Mouse (Mus musculus): ENCODE results near the gene Ift122.

DNA sequence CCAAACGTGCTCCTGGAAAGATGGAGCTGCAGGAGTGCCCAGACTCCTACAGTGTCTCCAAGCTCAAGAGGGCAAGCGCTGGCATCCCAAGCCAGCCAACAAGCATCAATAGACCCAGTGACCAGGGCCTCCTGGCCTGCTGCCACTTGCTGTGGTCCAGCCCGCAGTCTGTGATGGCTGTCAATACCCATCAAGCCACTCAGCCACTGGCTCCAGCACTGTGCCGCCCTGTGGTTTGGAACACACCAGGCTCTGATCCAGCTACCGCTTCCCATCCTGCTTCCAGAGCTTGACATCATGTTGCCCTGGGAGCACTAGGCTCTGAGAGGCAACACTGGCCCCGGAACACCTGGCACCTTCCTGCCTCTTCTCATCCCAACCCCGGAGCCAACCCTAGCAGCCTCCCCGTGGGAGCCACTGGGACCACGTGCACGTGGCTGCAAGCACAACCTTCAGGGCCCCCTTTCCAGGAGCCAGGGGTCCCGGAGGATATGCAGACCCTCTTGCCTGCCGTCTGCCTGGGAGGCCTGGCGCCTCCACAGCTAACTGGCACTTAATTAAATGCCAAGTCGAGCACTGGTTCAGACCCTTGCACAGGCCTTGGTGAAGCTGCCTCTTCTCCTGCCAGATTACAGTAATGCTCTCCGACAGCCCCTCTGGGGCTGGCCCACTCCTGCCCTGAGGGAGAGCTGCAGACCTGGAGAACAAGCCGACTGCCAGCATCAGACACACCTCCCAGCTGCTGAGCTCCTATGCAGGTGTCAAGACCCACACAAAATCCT lies 120.8 kb downstream of the Ift122 start:
- TF ChIP-seq TAL1 (IDR thresholded peaks at IDR 0.05; ENCODE audit: low read length), result no peak
- TF ChIP-seq GATA1 (IDR thresholded peaks at IDR 0.05; ENCODE audit: low read length), result no peak

All from erythroblast, embryonic 14.5 days (primary cell).